Mouse (Mus musculus) mesoderm, embryonic 11.5 days (tissue): Measurements from ENCODE around the gene Mfsd2b.
"Not testable (repeated sequence)": the region's sequence is repeated elsewhere in the genome, so short reads cannot be mapped to it uniquely, and the experiment has no call there.

Experiments
- DNase-seq: peaks from one replicate; pipeline ENCODE4 v3.0.0-alpha.2; 2012; ENCODE audit warnings: low read depth, low spot score

The Mfsd2b gene

DNA sequence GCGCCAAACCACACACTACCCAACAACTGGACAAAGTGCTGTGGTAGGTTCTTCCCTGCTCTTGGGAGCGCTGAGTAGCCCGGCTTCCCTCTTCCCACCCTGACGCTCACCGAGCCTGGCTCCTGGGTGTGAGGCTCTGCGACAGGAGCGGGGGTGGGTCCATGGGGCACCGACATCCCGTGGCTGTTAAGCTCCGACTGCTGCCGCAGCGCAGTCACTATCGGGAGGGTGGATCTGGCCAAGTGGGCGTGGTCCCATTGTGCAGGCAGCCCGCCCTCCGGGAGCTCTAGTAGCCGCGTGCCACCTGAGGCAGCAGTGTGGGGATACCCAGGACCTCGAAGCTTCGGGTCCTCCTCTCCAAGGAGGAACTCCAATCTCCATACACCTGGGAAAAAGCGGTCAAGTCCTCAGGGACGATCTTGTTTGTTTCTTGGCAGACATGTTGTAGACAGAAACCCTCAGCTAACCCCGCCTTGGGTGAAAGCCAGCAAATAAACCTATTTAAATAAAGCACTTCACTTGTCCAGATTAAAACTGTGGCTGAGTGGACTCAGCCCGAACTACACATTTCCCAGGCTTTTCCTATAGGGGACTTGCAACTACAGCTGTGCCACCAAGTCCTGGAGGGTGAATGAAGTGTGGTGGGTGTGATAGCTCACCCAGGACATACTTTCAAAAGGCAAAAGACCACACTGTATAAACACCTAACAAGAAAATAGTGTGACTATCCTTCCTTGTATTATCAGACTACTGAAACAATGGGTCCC is at the start of gene Mfsd2b:
Gene Mfsd2b, minus strand, starts transcription at position 199 of the 767 bp plus-strand sequence.
- DNase-seq: peak; percentile 70

DNA sequence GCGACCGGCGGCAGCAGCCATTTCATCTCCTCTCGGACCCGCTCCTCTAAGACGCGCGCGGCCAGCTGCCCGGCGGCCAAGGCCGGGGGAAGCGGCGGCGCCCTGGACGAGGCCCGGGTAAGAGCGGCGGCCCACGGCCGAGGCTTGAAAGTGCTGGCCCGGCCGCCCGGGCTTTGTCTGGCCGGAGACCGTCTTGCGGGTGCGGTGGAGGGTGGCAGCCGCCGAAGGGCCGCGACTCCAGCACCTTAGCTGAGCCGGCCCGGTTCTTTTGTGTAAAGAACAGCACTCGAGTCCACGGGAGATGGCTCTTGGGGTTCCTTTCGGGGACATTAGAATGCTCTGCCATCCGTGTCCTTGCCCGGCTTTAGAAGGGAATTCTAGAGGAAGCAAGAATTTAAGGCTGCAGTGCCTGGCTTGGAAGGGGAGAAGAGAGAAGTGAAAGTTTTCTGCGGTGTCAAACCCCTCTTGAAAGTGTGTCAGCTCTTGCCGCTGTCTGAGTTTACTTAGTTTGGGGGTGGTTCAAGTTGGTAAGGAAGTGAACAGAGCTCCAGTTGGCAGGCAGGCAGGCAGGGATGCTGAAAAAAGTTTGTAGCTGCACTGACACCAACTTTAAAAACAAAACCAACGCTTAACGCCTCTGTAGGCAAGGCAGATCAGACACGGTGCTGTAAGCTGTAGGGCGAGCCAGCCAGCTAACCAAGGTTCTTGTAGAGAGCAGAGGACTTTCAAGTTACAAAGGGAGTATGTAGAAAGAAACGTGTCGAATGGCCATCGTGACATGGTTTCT is 43.8 kb upstream of the Mfsd2b start:
- DNase-seq: peak; percentile 53

DNA sequence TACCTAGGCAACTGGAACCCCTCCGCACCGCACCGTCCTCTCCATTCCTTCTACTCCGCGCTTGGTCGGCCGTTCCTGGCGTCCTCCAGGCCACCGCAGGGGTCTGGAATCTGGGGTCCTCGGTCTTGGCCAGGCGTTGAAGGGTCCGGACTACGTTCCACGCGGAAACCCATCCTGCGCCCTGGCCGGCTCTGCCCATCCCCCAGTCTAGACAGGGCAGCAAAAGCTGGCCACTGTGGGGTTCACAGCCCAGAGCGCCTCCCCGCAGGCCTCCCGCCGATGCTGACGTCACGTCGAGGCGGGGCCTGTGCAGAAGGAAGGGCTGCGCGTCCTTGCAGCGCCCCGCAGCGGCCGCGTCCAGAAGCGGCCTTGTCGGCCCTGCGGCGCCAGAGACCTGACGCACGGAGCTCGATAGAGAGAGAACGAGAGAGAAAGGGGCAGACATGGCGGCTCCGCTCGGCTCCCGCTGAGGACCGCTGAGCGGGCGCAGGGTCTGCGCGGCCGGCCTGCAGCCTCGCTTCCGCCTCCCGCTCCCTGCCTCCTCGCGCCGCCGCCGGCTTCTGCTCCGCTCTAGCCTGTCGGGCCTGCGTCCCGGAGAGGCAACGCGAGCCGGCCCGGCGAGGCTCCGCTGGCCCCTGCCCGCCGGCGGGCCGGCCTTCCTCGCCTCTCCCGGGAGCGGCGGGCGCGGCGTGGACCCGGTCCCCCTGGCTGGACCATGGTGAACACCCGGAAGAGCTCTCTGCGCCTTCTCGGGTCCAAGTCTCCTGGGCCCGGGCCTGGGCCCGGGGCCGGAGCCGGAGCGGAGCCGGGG is 43.0 kb upstream of the Mfsd2b start, which contains the start of gene Atad2b:
Gene Atad2b, plus strand, starts transcription at position 360 of the 811 bp plus-strand sequence.
- peak; percentile 98 for DNase-seq

DNA sequence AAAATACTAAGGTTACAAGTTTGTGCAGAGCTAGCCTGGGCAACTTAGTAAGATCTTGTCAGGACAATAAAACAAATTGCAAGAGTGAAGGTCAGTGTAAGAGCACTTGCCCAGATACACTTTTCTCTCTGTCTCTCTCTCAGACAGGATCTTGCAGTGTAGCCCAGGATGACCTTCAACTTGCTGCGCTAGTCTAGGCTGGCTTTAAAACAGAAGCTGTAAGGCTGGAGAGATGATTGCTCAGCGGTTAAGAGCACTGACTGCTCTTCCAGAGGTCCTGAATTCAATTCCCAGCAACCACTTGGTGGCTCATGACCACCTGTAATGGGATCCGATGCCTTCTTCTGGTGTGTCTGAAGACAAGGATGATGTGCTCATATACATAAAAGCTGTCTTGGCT is 40.8 kb upstream of the Mfsd2b start:
- DNase-seq: no peak

DNA sequence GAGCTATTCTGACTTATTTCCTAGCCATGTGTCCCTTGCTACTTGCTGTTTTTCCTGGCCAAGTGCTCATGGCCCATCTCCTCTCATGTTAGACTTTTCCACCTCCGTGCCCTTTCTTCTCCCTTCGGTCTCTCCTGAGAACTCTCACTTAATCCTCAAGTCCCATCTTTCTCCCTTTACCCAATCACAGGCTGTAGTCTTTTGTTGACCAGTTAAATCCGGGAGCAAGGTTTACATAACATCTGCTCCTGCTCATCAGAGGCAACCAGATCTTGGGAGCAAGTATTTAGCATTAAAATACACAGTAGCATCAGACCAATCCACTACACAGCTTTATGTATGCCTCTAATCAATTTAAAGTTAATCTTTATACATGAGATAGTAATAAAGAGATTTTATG is 40.3 kb upstream of the Mfsd2b start:
- DNase-seq: no peak

DNA sequence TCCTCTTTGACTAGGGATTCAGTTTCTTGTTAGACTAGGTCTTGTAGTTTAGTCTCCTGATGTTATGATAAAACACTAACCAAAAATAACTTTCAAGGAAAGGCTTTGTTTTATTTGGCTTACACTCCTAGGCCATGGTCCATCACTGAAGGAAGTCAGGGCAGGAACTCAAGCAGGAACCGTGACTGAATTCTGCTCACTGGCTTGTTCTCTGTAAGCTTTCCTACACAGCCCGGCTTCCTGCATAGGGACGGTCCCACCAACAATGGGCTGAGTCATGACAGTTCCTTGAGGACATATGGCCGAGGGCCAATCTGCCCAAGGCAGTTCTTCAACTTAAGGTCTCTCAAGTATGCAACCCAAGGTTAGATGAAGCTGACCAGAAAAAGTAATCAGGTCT is 37.6 kb upstream of the Mfsd2b start:
- no peak for DNase-seq

DNA sequence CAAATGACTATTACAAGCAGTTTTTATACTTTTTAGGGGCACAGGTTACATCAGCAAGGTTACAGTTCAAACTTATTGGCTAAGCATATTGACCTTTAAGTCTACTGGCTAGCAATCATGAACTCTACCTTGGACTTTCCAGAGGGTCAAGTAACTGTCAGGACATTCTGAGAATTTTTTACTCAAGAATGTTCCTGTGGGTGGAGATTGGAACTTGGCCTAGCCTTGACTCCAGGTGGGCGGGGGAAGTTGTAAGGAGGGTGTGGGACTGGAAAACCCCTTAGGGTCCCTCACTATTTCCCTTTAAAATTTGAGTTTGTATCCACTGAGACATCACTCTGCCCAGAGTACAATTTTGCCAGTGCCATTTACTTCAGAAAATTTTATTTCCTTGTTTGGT is 36.3 kb upstream of the Mfsd2b start:
- DNase-seq: not testable (repeated sequence)

DNA sequence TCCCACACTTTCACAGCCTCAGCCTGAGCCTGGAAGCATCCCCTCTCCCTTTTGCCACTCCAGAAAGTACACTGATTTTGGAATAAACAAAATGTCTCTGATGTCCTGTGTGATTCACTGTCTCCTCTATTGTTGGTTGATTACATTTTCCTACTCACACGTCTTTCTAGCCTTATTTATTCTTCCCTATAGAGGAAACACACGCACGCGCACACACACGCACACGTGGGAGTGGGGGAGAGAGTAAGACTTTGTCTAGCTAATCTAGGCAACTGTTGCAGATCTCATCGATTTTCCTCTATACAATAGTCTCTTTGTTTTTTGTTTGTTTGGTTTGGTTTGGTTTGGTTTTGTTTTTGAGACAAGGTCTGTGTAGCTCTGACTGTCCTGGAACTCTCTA is 34.2 kb upstream of the Mfsd2b start:
- no peak for DNase-seq

DNA sequence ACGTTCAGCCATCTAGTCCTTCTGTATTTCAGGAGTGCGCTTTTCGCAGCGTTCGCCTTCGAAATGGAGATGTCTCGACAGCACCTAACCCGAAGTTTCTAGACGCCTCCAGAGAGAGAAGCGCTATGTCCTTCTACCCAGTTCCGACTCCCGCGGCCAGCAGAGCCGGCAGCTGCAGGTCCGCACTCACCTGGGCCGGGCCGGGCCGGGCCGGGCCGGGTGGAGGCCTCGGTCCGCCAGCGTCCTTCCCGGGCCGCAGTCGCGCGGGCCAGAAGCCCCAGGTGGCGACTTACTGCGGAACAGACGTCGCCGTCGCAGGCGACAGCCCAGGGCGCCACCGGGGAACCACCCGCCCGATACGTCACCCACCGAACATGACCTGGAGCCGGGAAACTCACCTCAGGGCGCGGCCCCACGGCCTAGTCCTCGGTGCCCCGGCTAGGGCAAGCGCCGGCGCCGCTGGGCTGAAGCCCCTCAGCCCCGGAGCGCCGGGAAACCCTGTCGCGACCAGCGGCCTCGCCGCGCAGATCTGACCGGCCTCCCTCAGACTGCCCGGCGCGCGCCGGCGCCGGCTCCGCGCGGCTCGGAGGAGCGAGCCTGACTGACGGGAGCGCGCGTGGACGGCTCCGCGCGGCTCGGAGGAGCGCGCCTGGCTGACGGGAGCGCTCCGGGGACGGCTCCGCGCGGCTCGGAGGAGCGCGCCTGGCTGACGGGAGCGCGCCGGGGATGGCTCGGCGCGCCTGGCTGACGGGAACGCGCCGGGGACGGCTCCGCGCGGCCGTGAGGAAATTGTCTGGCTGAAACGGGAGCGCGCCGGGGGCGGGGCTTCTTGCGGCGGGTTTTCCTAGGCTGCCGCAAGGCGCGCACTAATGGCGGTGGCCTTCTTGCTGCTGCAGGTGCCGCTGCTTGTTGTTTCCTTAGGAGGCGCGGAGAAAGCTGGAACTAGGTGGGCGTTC is 33.1 kb upstream of the Mfsd2b start, which contains the start of gene Ubxn2a:
Gene Ubxn2a, minus strand, starts transcription at position 755 of the 956 bp plus-strand sequence.
- DNase-seq: peak; percentile 94

DNA sequence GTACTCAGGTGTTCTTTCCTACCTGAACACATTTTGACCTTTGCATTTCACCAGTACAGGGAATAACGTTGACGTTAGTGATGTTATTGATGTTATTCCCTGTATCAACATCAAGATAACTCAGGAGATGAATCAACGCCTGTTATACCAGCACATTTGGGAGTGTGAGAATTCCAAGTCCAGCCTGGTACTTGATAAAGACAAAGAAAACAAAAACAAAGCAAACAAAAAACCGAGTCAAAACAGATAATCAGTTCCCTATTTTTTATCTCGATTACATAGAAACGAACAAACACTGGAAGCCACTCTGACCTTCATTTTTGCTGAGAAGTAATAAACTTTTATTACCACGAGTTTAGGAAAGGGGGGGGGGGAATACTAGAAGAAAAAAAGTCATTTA is 32.3 kb upstream of the Mfsd2b start:
- no peak for DNase-seq

DNA sequence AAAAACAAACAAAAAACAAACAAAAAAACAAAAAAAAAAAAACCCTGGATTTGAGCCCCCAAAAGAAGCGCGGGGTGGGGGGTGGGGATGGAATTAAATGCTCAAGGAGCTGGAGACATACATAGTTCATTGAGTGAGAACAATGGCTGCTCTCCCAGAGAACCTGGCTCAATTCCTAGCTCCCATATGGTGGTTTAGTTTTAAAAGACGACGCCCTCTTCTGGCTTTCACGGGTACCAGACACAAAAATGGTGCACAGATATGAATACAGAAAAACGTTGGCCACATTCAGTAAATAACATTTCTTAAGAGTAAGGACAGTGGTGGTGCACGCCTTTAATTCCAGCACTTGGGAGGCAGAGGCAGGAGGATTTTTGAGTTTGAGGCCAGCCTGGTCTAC is 31.8 kb upstream of the Mfsd2b start:
- no peak for DNase-seq

DNA sequence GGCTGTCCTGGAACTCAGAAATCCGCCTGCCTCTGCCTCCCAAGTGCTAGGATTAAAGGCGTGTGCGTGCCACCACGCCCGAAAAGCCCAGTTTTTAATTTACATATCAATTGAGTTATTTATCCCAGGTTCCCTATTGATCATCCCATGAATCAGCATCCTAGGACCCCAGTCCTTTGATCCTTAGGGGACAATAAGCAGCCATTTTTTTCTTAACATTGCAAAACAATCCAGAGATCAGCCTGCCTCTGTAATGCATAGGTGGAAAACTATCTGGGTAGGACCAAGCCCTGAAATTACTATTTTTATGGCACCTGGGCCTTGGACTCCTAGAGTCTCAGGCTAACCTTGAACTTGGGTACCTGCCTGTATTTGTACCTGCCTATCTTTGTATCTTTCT is 23.9 kb upstream of the Mfsd2b start:
- DNase-seq: no peak

DNA sequence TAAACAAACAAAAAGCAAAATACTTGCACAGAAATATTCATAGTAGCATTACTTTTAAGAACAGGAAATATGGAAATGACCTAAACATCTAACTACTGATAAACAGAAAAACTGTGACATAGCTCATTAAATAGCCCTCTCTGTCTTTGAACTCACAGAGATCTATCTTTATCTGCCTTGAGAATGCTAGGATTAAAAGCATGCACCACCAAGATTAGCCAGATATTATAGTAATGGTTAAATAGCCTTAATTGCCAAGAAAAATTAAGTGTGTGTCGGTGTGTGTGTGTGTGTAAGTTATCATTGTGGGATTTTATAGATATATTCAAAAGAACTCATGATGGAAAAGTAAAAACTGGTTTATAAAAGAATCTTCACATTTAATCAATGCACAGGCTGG is 15.7 kb upstream of the Mfsd2b start:
- no peak for DNase-seq

DNA sequence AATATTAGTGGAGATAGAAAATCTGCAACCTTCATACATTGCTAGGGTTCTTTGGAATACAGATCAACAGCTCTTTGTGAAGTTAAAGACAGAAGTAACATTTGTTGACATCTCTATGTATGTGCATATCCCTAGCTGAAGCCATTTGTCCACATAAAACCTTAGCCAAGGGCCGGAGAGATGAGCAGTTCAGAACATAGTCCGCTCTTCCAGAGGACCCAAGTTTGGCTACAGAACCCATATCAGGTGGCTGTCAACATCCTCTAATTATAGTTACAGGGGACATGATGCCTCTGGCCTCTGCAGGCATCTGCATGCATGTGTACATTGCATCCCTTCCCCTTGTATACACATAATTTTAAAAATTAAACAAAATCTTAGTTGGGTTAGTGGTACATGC is 15.1 kb upstream of the Mfsd2b start:
- no peak for DNase-seq

DNA sequence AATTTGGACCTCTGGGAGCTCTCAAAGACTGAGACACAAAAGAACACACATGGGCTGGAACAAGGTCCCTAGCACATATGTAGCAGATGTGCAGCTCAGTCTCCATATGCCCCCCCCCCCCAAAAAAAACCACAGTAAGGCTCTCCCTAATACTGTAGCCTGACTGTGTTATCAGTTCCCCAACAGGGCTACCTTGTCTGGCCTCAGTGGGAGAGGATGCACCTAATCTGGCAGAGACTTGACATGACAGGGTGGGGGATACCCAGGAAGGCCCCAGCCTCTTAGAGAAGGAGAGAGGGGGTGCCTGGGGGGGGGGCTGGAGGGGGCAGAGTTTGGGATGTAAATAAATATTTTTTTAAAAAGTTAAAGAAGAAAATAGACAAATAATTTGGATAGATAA is 14.6 kb upstream of the Mfsd2b start:
- no peak for DNase-seq

DNA sequence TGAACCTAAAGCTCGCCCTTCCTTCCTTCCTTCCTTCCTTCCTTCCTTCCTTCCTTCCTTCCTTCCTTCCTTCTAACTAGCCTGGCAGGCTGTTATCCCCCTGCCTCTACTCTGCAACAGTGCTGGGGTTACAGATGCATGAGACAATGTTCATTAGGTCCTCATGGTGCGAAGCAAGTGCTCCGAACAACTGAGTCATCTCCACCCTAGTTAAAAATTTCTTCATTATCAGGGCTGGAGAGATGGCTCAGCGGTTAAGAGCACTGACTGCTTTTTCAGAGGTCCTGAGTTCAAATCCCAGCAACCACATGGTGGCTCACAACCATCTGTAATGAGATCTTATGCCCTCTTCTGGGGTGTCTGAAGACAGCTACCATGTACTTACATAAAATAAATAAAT is 12.4 kb upstream of the Mfsd2b start:
- DNase-seq: not testable (repeated sequence)

DNA sequence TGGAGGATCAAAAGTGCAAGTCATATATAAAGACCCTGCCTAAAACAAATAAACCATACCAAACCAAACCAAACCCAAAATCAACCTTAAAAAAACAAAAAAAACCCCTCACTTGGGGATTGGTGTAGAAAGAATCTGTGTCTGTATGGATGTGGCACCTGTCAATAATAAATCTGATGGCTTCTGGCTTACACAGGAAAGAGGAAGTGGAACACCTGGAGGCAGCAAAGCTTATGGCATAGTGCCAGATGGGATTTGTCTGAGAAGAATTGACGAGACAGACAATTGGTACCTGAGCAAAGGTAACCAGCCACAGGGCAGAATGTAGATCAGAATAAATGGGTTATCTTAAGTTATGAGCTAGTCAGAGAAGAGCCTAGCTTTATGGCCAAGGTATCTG is 10.9 kb upstream of the Mfsd2b start:
- DNase-seq: no peak

DNA sequence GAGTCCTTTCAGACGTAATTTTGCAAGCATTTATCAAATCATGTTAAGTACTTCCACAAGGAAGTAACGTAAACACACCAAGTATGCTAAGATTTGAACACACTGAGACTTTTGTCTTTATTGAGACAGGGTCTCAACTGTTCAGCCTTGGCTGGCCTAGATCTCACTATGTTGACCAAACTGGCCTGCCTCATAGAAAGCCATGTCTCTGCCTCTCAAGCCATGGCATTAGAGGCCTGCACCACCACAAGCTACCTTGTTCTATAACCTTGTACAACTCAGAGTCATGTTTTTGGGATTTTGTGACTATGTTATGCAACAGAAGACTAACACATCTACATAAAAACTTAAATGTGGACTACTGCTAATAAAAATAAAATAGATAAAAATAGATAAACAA is 7.9 kb upstream of the Mfsd2b start:
- DNase-seq: no peak

DNA sequence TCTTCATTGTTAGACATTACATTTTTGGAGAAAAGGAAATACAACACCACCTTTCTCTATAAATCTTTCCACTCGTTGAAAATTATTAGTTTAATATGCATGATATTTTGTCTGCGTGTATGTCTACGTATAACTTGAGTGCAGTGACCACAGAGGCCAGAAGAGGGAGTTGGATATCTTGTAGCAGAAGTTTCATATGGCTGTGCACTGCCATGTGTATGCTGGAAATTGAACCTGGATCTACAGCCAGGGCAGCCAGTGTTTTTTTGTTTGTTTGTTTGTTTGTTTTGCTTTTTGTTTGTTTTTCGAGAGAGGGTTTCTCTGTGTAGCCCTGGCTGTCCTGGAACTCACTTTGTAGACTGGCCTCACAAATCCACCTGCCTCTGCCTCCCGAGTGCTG is 4.9 kb upstream of the Mfsd2b start:
- DNase-seq: no peak

DNA sequence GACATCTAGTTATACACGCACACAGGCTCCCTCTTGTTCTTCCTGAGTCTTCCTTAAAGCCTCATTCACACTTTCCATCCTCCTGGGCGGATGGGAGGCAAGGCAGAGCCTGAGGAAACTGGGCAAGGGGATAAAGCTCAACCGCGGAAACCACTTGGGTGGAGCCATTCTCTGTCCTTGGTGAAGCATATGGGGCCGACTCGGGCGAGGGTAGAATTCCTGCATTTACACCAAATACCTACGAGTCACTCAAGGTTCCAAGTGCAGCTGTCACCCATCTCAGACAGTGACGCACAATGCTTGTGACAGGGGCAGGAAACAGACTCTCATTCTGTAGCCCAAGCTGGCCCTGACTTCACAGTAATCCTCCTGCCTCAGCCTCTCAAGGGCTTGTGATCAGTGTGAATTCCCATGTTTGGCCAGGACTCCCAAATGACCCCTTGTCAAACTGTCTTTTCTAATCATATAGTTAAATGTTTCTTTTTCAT is 4.2 kb upstream of the Mfsd2b start:
- DNase-seq: no peak

DNA sequence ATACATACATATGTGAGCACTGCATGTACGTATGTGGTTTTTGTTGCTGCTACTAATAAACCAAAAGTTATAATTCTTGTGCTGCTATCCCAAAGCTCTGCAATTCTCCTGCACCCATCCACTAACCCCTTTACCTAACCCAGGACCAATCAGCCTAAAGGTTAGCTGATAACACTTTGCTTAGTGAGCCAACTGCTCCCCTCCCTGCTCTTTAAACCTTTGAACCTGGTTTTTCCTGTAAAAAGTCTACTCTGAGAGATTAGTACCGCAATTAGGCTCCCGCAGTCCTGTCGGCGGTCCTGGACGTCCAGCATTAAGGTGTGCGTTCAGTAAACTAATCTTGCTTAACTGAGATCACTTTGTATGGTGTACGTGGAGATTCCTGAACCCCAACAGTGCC is 1.5 kb upstream of the Mfsd2b start:
- DNase-seq: no peak
